Mouse (Mus musculus): ENCODE results near the gene Fam124b.

DNA sequence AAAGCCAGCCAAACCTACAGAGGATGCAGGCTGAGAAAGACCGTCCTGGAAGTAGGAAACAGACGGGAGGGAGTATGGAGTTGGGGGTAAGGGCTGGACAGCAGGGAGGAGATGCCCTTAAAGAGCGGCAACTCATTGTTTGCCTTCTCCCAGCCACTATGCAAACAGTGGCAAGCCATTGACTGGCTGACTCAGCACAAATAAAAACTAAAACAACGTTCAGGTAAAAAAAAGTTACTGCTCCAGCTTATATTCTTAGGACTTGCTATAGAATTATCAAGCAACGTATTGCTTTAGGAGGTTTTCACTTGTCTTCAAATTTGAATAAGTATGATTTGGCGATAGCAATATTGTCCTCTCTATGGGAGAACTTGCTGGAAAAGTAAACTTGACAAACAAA is 55.3 kb downstream of the Fam124b start:
- no peak for TF ChIP-seq CTCF (IDR thresholded peaks at IDR 0.05; ENCODE audit: low read depth, low read length)
- no peak for TF ChIP-seq EP300 (IDR thresholded peaks at IDR 0.05; ENCODE audit: insufficient read depth, low read depth, low read length)
- no peak for TF ChIP-seq POLR2A (IDR thresholded peaks at IDR 0.05; ENCODE audit: insufficient read depth, low read length)
